Mouse (Mus musculus) midbrain, embryonic 10.5 days (tissue): ENCODE measurements at regions not wholly inside any gene's neighbourhood (a gene's known extent, or its start where the extent isn't known, plus 50 kb on each side); places are given as distances from the start of the nearest gene placed in this dataset.

Experiments
- DNase-seq: peaks from one replicate; pipeline ENCODE4 v3.0.0-alpha.2; 2017; ENCODE audit warnings: low spot score
- H3K27ac ChIP-seq: fragments of 300-500 bp; sonication (generic); replicated peaks from 2 replicates; pipeline ENCODE4 v1.5.1; 2016; ENCODE audit warnings: mild to moderate bottlenecking
- H3K27me3 ChIP-seq: fragments of 300-500 bp; sonication (generic); 2 replicates; pipeline ENCODE4 v1.6.1; 2016; ENCODE audit warnings: low read depth, mild to moderate bottlenecking; ENCODE audit not compliant: poor library complexity, severe bottlenecking
- H3K36me3 ChIP-seq: fragments of 300-500 bp; sonication (generic); 2 replicates; pipeline ENCODE4 v1.6.1; 2016; ENCODE audit warnings: mild to moderate bottlenecking, moderate library complexity
- H3K4me1 ChIP-seq: fragments of 300-500 bp; sonication (generic); 2 replicates; pipeline ENCODE4 v1.6.1; 2016
- H3K4me3 ChIP-seq: fragments of 300-500 bp; sonication (generic); 2 replicates; pipeline ENCODE4 v1.5.1; 2016; ENCODE audit warnings: mild to moderate bottlenecking, moderate library complexity
- H3K9me3 ChIP-seq: fragments of 300-500 bp; sonication (generic); replicated peaks from 2 replicates; pipeline ENCODE4 v1.6.1; 2016; ENCODE audit warnings: mild to moderate bottlenecking
- WGBS: fragments of 180-500 bp; shearing (Covaris S2); methylation state at CpG from one replicate; pipeline ENCODE4 v1.1.7; 2016; 5-methylcytosine and 5-hydroxymethylcytosine counted together

GRCm38 (mm10) chr17:31782251-31782650, 73.4 kb downstream of the Sik1 start:
- H3K4me3 ChIP-seq, result no peak overlapping the region

GRCm38 (mm10) chr17:31783071-31783470, 72.5 kb downstream of the Sik1 start:
- Histone ChIP-seq H3K27ac (no peak overlapping the region), H3K4me3 (no peak overlapping the region), H3K4me1 (peaks cover 12% of the 10 kb centered on the region), H3K9me3 (no peaks in the 10 kb centered on the region), H3K27me3 (peaks cover 7% of the 10 kb centered on the region; the same call in 1 of the 2 replicates), H3K36me3 (no peaks in the 10 kb centered on the region)
- no peak for DNase-seq
- WGBS, result 92% methylated on average over 5 of the region's 5 CpGs

More at GRCm38 (mm10) chr17:31782251-31782650, 73.4 kb downstream of the Sik1 start:
- H3K9me3 ChIP-seq, result no peaks in the 10 kb centered on the region
- no peak overlapping the region for H3K27ac ChIP-seq
- DNase-seq, result no peak
- H3K36me3 ChIP-seq, result no peaks in the 10 kb centered on the region
- 82% methylated on average over 6 of the region's 6 CpGs for WGBS
- peaks cover 20% of the 10 kb centered on the region for H3K4me1 ChIP-seq
- H3K27me3 ChIP-seq, result no peaks in the 10 kb centered on the region

- WGBS, result 89% methylated on average over 3 of the region's 3 CpGs
- Histone ChIP-seq H3K27ac (no peak overlapping the region), H3K27me3 (peaks cover 42% of the 10 kb centered on the region), H3K9me3 (no peaks in the 10 kb centered on the region), H3K4me1 (peaks cover 49% of the 10 kb centered on the region), H3K36me3 (no peaks in the 10 kb centered on the region), H3K4me3 (no peak overlapping the region)
- no peak for DNase-seq
Observed at GRCm38 (mm10) chr17:31788316-31788715, 67.3 kb downstream of the Sik1 start.

- no peak for DNase-seq
- H3K27ac ChIP-seq, result peak overlapping the region; percentile 80
- 82% methylated on average over 9 of the region's 9 CpGs for WGBS
- H3K4me3 ChIP-seq, result no peak overlapping the region
- peaks cover 55% of the 10 kb centered on the region for H3K4me1 ChIP-seq
- H3K27me3 ChIP-seq, result peaks cover 49% of the 10 kb centered on the region
- H3K36me3 ChIP-seq, result no peaks in the 10 kb centered on the region
- no peaks in the 10 kb centered on the region for H3K9me3 ChIP-seq
Observed at GRCm38 (mm10) chr17:31789068-31789583, 66.5 kb downstream of the Sik1 start.

- DNase-seq, result peak; percentile 64
- H3K4me3 ChIP-seq, result peak overlapping the region; percentile 39
- 5% methylated on average over 5 of the region's 5 CpGs for WGBS
- H3K9me3 ChIP-seq, result no peaks in the 10 kb centered on the region
- no peaks in the 10 kb centered on the region for H3K36me3 ChIP-seq
- H3K4me1 ChIP-seq, result peaks cover 55% of the 10 kb centered on the region
- peak overlapping the region; percentile 80 for H3K27ac ChIP-seq
- peaks cover 55% of the 10 kb centered on the region for H3K27me3 ChIP-seq
Observed at GRCm38 (mm10) chr17:31789906-31790279, 65.7 kb downstream of the Sik1 start.

GRCm38 (mm10) chr17:31790280-31791063, 65.1 kb downstream of the Sik1 start:
- 9% methylated on average over 22 of the region's 22 CpGs for WGBS
- peaks cover 55% of the 10 kb centered on the region for H3K4me1 ChIP-seq
- H3K27me3 ChIP-seq, result peaks cover 55% of the 10 kb centered on the region
- peak overlapping the region; percentile 80 for H3K27ac ChIP-seq
- H3K4me3 ChIP-seq, result peak overlapping the region; percentile 39
- H3K36me3 ChIP-seq, result no peaks in the 10 kb centered on the region
- DNase-seq, result peak; percentile 78
- H3K9me3 ChIP-seq, result no peaks in the 10 kb centered on the region

- WGBS, result 94% methylated on average over 17 of the region's 17 CpGs
- DNase-seq, result no peak
- Histone ChIP-seq H3K27ac (peak overlapping the region; percentile 80; the same call in 1 of the 2 replicates), H3K36me3 (no peaks in the 10 kb centered on the region), H3K27me3 (peaks cover 55% of the 10 kb centered on the region), H3K4me1 (peaks cover 55% of the 10 kb centered on the region), H3K9me3 (no peaks in the 10 kb centered on the region), H3K4me3 (no peak overlapping the region)
Observed at GRCm38 (mm10) chr17:31791656-31792055, 63.9 kb downstream of the Sik1 start.

- Histone ChIP-seq H3K36me3 (no peaks in the 10 kb centered on the region), H3K4me3 (no peak overlapping the region), H3K27me3 (peaks cover 49% of the 10 kb centered on the region), H3K27ac (peak overlapping the region; percentile 50; the same call in 1 of the 2 replicates), H3K9me3 (no peaks in the 10 kb centered on the region), H3K4me1 (peaks cover 55% of the 10 kb centered on the region)
- WGBS, result 95% methylated on average over 5 of the region's 5 CpGs
- DNase-seq, result no peak
Observed at GRCm38 (mm10) chr17:31793040-31793439, 62.6 kb downstream of the Sik1 start.

GRCm38 (mm10) chr17:31793521-31793920, 62.1 kb downstream of the Sik1 start:
- Histone ChIP-seq H3K9me3 (no peaks in the 10 kb centered on the region), H3K27me3 (peaks cover 46% of the 10 kb centered on the region), H3K4me3 (no peak overlapping the region), H3K36me3 (no peaks in the 10 kb centered on the region), H3K27ac (peak overlapping the region; percentile 50; the same call in 1 of the 2 replicates), H3K4me1 (peaks cover 52% of the 10 kb centered on the region)
- DNase-seq, result no peak
- WGBS, result 74% methylated on average over 10 of the region's 10 CpGs

- DNase-seq, result no peak
- Histone ChIP-seq H3K27ac (no peak overlapping the region), H3K4me3 (no peak overlapping the region), H3K27me3 (peaks cover 41% of the 10 kb centered on the region), H3K9me3 (no peaks in the 10 kb centered on the region), H3K36me3 (no peaks in the 10 kb centered on the region), H3K4me1 (peaks cover 49% of the 10 kb centered on the region)
- whole genome bisulfite sequencing, result 90% methylated on average over 4 of the region's 4 CpGs
Observed at GRCm38 (mm10) chr17:31793964-31794363, 61.6 kb downstream of the Sik1 start.
